Mouse (Mus musculus): ENCODE data around the gene Abcg4. TPM values are rescaled to one million over a fixed set of nuclear protein-coding genes. Genes with fewer than 3 reads are reported as not detected.

The Abcg4 gene
- polyA plus RNA-seq, 1 experiment = 0.21 TPM

DNA sequence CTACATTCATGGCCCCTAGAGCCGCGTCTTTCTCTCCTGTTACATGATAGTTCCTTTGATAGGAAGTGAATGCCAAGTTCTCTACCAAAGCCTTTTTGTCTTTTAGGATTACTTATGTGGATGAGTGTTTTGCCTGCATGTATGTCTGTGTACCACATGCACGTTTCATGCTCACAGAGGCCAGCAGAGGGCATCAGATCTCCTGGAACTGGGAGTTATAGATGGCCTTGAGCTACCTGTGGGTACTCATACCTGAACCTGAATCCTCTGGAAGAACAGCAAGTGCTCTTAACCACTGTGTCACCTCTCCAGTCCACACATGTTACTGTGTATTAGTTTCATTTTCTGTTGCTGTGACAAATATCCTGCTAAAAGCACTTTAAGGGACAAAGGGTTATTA is 4.1 kb upstream of the Abcg4 start:
- Histone ChIP-seq H3K79me3 (ENCODE audit: low read depth) (no peaks in the 10 kb centered on the region), H3K79me2 (ENCODE audit: control insufficient read depth, insufficient read depth) (no peaks in the 10 kb centered on the region), H3ac (ENCODE audit: control insufficient read depth, insufficient read length, low read depth) (no peak overlapping the region), H3K4me3 (ENCODE audit: insufficient read depth, poor library complexity, severe bottlenecking) (no peak overlapping the region), H3K27me3 (ENCODE audit: control insufficient read depth, insufficient read depth, insufficient read length) (peaks cover 4% of the 10 kb centered on the region), H3K36me3 (ENCODE audit: control insufficient read depth, insufficient read depth) (peaks cover 62% of the 10 kb centered on the region)
- TF ChIP-seq MAX (IDR thresholded peaks at IDR 0.05) (no peak), CEBPB (IDR thresholded peaks at IDR 0.05; ENCODE audit: low read depth) (no peak), CTCF (IDR thresholded peaks at IDR 0.05; ENCODE audit: control insufficient read depth, insufficient read depth, insufficient read length) (peak; percentile 11)

DNA sequence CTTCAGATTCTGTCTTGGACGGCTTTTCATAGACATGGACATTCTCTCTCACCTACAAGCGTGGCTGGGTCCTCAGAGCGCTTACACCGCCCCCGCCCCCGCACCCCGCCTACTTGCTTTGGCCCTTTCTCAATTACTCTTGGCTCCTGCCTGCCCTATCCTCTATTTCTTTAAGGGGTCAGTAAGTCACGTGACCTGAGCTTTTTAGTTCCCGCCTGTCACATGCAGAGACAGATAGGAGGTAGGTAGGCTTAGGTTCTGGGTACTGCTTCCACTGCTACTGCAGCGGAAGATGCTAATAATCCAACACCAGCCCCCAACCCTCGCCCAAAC is 510 bp upstream of the Abcg4 start:
- TF ChIP-seq FOSL1 (IDR thresholded peaks at IDR 0.05; ENCODE audit: insufficient read depth, low read length, poor library complexity, severe bottlenecking) (no peak), USF1 (IDR thresholded peaks at IDR 0.05; ENCODE audit: low read depth) (peak; percentile 9), MYOD1 (IDR thresholded peaks at IDR 0.05; ENCODE audit: control insufficient read depth, insufficient read length, low read depth) (no peak), CTCF (IDR thresholded peaks at IDR 0.05; ENCODE audit: control insufficient read depth, insufficient read depth, insufficient read length) (no peak), MAX (IDR thresholded peaks at IDR 0.05) (no peak), MYOG (IDR thresholded peaks at IDR 0.05; ENCODE audit: control insufficient read depth, extremely low read depth, insufficient read length) (no peak)
- Histone ChIP-seq H3K79me2 (ENCODE audit: control insufficient read depth, insufficient read depth) (no peaks in the 10 kb centered on the region), H3ac (ENCODE audit: control insufficient read depth, insufficient read length, low read depth) (no peak overlapping the region), H3K4me3 (ENCODE audit: insufficient read depth, poor library complexity, severe bottlenecking) (no peak overlapping the region), H3K79me3 (ENCODE audit: low read depth) (no peaks in the 10 kb centered on the region), H3K36me3 (ENCODE audit: control insufficient read depth, insufficient read depth) (peaks cover 35% of the 10 kb centered on the region), H3K27me3 (ENCODE audit: control insufficient read depth, insufficient read depth, insufficient read length) (peaks cover 10% of the 10 kb centered on the region)

DNA sequence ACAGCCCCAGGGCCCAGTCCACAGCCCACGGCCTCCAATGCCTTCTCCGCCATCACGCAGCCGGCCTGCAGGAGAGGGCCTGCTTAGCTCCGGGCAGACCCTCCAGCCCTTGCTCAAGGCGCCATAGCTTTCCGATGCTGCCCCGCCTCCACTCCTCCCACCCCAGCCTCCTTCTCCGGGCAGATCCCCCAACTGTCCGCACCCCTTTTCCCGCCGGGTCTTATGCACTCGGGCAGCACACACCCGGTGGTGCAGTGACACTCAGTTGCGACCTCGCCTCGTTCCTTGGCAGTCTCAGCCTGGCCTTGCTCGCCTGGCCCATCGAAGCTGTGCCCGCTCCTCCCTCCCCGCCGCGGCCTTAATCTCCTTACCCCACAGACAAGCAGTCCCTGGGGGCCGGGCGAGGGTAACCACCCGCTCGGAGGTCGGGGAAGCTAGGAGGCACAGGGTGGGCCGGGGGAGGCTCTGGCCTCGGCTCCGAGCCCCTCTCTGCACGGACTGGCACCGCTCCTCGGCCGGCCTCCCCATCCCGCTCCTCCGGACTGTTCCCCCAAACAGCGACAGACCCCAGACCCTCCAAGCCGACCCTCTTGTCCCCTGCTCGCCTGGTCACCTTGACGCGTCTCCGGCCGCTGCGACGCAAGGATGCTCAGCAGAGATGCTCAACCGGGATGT is 877 bp downstream of the Abcg4 start:
- Histone ChIP-seq H3K27me3 (ENCODE audit: control insufficient read depth, insufficient read depth, insufficient read length) (peaks cover 10% of the 10 kb centered on the region), H3K79me2 (ENCODE audit: control insufficient read depth, insufficient read depth) (no peaks in the 10 kb centered on the region), H3K36me3 (ENCODE audit: control insufficient read depth, insufficient read depth) (peaks cover 23% of the 10 kb centered on the region), H3K79me3 (ENCODE audit: low read depth) (no peaks in the 10 kb centered on the region), H3K4me3 (ENCODE audit: insufficient read depth, poor library complexity, severe bottlenecking) (no peak overlapping the region), H3ac (ENCODE audit: control insufficient read depth, insufficient read length, low read depth) (no peak overlapping the region)
- no peak for TF ChIP-seq FOSL1 (IDR thresholded peaks at IDR 0.05; ENCODE audit: insufficient read depth, low read length, poor library complexity, severe bottlenecking)
- TF ChIP-seq USF1 (IDR thresholded peaks at IDR 0.05; ENCODE audit: low read depth) = no peak
- TF ChIP-seq MAX (IDR thresholded peaks at IDR 0.05) = no peak
- TF ChIP-seq MYOD1 (IDR thresholded peaks at IDR 0.05; ENCODE audit: control insufficient read depth, insufficient read length, low read depth) = no peak
- no peak for TF ChIP-seq MYOG (IDR thresholded peaks at IDR 0.05; ENCODE audit: control insufficient read depth, extremely low read depth, insufficient read length)
- TF ChIP-seq CEBPB (IDR thresholded peaks at IDR 0.05; ENCODE audit: low read depth) = no peak
- TF ChIP-seq CTCF (IDR thresholded peaks at IDR 0.05; ENCODE audit: control insufficient read depth, insufficient read depth, insufficient read length) = no peak

DNA sequence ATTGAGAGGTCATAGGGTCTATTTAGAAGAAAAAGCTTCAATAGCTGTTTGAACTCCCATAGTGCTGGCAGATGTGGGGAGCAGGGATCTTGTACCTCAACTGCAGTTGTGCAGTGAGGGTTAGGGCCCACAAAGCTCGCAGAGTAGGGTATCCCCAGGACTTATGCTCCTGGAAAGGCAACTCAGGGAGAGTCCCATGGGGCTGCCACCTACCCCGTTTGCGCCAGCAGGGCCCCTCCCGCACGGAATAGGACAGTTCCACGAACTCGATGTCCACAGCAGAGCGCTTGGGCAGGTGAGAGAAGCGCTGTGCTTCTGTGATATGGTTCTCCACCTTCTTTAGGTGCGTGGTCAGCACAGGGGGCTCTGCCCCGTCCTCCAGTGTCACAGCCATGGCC is 1.4 kb downstream of the Abcg4 start:
- TF ChIP-seq USF1 (IDR thresholded peaks at IDR 0.05; ENCODE audit: low read depth) (no peak), MYOG (IDR thresholded peaks at IDR 0.05; ENCODE audit: control insufficient read depth, extremely low read depth, insufficient read length) (no peak), MYOD1 (IDR thresholded peaks at IDR 0.05; ENCODE audit: control insufficient read depth, insufficient read length, low read depth) (no peak), CTCF (IDR thresholded peaks at IDR 0.05; ENCODE audit: control insufficient read depth, insufficient read depth, insufficient read length) (no peak), FOSL1 (IDR thresholded peaks at IDR 0.05; ENCODE audit: insufficient read depth, low read length, poor library complexity, severe bottlenecking) (no peak), CEBPB (IDR thresholded peaks at IDR 0.05; ENCODE audit: low read depth) (no peak), MAX (IDR thresholded peaks at IDR 0.05) (no peak)
- Histone ChIP-seq H3K36me3 (ENCODE audit: control insufficient read depth, insufficient read depth) (peaks cover 17% of the 10 kb centered on the region), H3K79me2 (ENCODE audit: control insufficient read depth, insufficient read depth) (no peaks in the 10 kb centered on the region), H3K79me3 (ENCODE audit: low read depth) (no peaks in the 10 kb centered on the region), H3K27me3 (ENCODE audit: control insufficient read depth, insufficient read depth, insufficient read length) (peaks cover 10% of the 10 kb centered on the region), H3ac (ENCODE audit: control insufficient read depth, insufficient read length, low read depth) (no peak overlapping the region), H3K4me3 (ENCODE audit: insufficient read depth, poor library complexity, severe bottlenecking) (no peak overlapping the region)

DNA sequence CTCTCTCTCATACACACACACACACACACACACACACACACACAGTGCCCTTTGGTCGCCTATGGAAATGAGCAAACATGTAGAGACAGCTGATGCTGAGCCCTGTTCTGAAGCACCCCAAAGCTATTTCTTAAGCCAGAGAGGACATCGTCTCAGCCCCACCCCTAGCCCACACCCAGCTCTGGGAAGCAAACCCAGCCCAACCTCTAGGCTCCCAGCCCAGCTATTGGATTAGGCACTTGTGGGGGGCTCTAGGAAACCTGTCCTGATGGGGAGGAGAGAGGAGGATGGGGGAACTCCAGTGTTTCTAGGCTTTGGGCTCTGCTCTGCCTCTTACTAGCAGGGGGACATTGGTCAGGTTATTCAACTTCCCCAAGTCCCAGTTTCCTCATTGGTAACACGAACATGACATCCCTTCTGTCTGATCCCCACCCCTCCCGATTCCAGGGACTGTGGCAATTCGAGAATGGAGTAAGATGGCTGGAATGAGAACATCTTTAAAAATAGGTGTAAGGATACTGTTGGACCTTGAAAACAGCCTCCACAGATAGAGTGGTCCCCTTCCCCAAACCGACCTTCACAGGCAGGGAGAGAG is 2.1 kb downstream of the Abcg4 start:
- Histone ChIP-seq H3K36me3 (ENCODE audit: control insufficient read depth, insufficient read depth) (peaks cover 12% of the 10 kb centered on the region), H3K4me3 (ENCODE audit: insufficient read depth, poor library complexity, severe bottlenecking) (no peak overlapping the region), H3K27me3 (ENCODE audit: control insufficient read depth, insufficient read depth, insufficient read length) (peaks cover 10% of the 10 kb centered on the region), H3K79me3 (ENCODE audit: low read depth) (no peaks in the 10 kb centered on the region), H3K79me2 (ENCODE audit: control insufficient read depth, insufficient read depth) (no peaks in the 10 kb centered on the region), H3ac (ENCODE audit: control insufficient read depth, insufficient read length, low read depth) (no peak overlapping the region)
- TF ChIP-seq CTCF (IDR thresholded peaks at IDR 0.05; ENCODE audit: control insufficient read depth, insufficient read depth, insufficient read length) (no peak), MAX (IDR thresholded peaks at IDR 0.05) (no peak), FOSL1 (IDR thresholded peaks at IDR 0.05; ENCODE audit: insufficient read depth, low read length, poor library complexity, severe bottlenecking) (no peak), MYOD1 (IDR thresholded peaks at IDR 0.05; ENCODE audit: control insufficient read depth, insufficient read length, low read depth) (no peak)

DNA sequence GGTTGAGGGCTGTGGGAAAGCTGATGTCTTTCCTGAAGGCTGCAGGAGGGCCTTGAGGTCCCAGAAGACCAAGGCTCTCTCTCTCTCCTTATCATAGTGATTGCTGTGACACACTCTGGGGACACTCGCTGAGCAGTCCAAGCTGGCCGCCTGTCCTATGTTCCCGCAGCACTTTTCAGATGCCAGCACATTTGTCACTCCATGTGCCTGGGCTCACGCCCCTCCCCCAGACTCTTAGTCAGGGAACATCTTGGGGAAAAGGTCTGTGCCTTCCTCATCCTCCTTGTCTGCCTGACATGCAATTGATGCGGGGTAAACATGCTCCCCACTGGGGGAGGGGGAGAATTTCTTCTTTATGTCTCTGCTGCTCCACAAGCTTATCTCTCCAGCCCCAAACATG is 5.2 kb downstream of the Abcg4 start:
- Histone ChIP-seq H3K79me3 (ENCODE audit: low read depth) (no peaks in the 10 kb centered on the region), H3K79me2 (ENCODE audit: control insufficient read depth, insufficient read depth) (no peaks in the 10 kb centered on the region), H3K27me3 (ENCODE audit: control insufficient read depth, insufficient read depth, insufficient read length) (peaks cover 10% of the 10 kb centered on the region)

More for the DNA sequence above, 5.2 kb downstream of the Abcg4 start:
- no peaks in the 10 kb centered on the region for H3K36me3 ChIP-seq (ENCODE audit: control insufficient read depth, insufficient read depth)
- H3K4me3 ChIP-seq (ENCODE audit: insufficient read depth, poor library complexity, severe bottlenecking) = no peak overlapping the region
- no peak overlapping the region for H3ac ChIP-seq (ENCODE audit: control insufficient read depth, insufficient read length, low read depth)
- TF ChIP-seq MAX (IDR thresholded peaks at IDR 0.05) (no peak), CEBPB (IDR thresholded peaks at IDR 0.05; ENCODE audit: low read depth) (no peak), MYOD1 (IDR thresholded peaks at IDR 0.05; ENCODE audit: control insufficient read depth, insufficient read length, low read depth) (no peak), CTCF (IDR thresholded peaks at IDR 0.05; ENCODE audit: control insufficient read depth, insufficient read depth, insufficient read length) (no peak), MYOG (IDR thresholded peaks at IDR 0.05; ENCODE audit: control insufficient read depth, extremely low read depth, insufficient read length) (no peak), FOSL1 (IDR thresholded peaks at IDR 0.05; ENCODE audit: insufficient read depth, low read length, poor library complexity, severe bottlenecking) (no peak), USF1 (IDR thresholded peaks at IDR 0.05; ENCODE audit: low read depth) (no peak)
